Mouse (Mus musculus) liver, embryonic 14.5 days (tissue): Measurements from ENCODE around the gene Rnf135. TPM values are rescaled to one million over a fixed set of nuclear protein-coding genes. Genes with fewer than 3 reads are reported as not detected.

Experiments
- ATAC-seq: fragments of 200-750 bp; cut with Nextera tagmentation; 2 replicates; pipeline ENCODE4 v1.8.0; 2017; ENCODE audit warnings: moderate number of reproducible peaks, mild to moderate bottlenecking, moderate library complexity; ENCODE audit not compliant: insufficient read depth
- DNase-seq, 3 experiments: peaks; one replicate each; pipeline ENCODE4 v3.0.0-alpha.2; 2012 to 2013; ENCODE audit warnings: low read depth in 3 of 3, low spot score in 3 of 3
- H3K27ac ChIP-seq: fragments of 300-500 bp; sonication (generic); 2 replicates; pipeline ENCODE4 v1.5.1; 2014; ENCODE audit warnings: moderate library complexity, mild to moderate bottlenecking, control low read depth, inconsistent platforms
- H3K27me3 ChIP-seq: fragments of 300-500 bp; sonication (generic); 2 replicates; pipeline ENCODE4 v1.6.1; 2014; ENCODE audit warnings: mild to moderate bottlenecking, low read length, moderate library complexity; ENCODE audit not compliant: control insufficient read depth, insufficient read depth
- H3K36me3 ChIP-seq: fragments of 300-500 bp; sonication (generic); replicated peaks from 2 replicates; pipeline ENCODE4 v1.6.1; 2014; ENCODE audit warnings: low read depth; ENCODE audit not compliant: control insufficient read depth, insufficient read depth
- H3K4me1 ChIP-seq, 2 experiments: fragments of 200-500 bp in 1 of 2; fragments of 300-500 bp in 1 of 2; sonication (generic) in 1 of 2; replicated peaks; 2 replicates each; pipeline ENCODE4 v1.6.1; 2012 to 2014; ENCODE audit warnings: antibody characterized with exemption in 1 of 2, inconsistent platforms in 1 of 2, low read length in 1 of 2; ENCODE audit not compliant: control insufficient read depth in 2 of 2, insufficient read depth in 2 of 2
- H3K4me2 ChIP-seq: fragments of 300-500 bp; sonication (generic); 2 replicates; pipeline ENCODE4 v1.6.1; 2014; ENCODE audit warnings: low read depth, mild to moderate bottlenecking, control low read depth, moderate library complexity
- H3K4me3 ChIP-seq, 2 experiments: fragments of 200-500 bp in 1 of 2; fragments of 300-500 bp in 1 of 2; sonication (generic) in 1 of 2; 2 replicates each; pipeline ENCODE4 v1.5.1; 2012 to 2014; ENCODE audit warnings: low read depth in 2 of 2, low read length in 2 of 2, mild to moderate bottlenecking in 2 of 2, control low read depth in 1 of 2, inconsistent platforms in 1 of 2, moderate library complexity in 1 of 2; ENCODE audit not compliant: insufficient read depth in 1 of 2
- H3K9ac ChIP-seq: fragments of 300-500 bp; sonication (generic); replicated peaks from 2 replicates; pipeline ENCODE4 v1.6.1; 2014; ENCODE audit warnings: mild to moderate bottlenecking, control low read depth, moderate library complexity
- H3K9me3 ChIP-seq: fragments of 300-500 bp; sonication (generic); 2 replicates; pipeline ENCODE4 v1.6.1; 2016; ENCODE audit warnings: low read length, mixed read lengths; ENCODE audit not compliant: control insufficient read depth
- CTCF ChIP-seq: IDR thresholded peaks from 2 replicates; pipeline ENCODE4 v1.5.1; 2016; ENCODE audit warnings: antibody characterized with exemption, low read depth, control low read depth
- EP300 ChIP-seq: IDR thresholded peaks from 2 replicates; pipeline ENCODE4 v1.6.1; 2016; ENCODE audit warnings: antibody characterized with exemption, low read depth
- WGBS: fragments of 180-500 bp; shearing (Covaris S2); extraction: QIAGEN DNeasy Blood & Tissue Kit; methylation state at CpG from one replicate; pipeline ENCODE4 v1.1.7; 2014; ENCODE audit not compliant: insufficient replicate concordance; 5-methylcytosine and 5-hydroxymethylcytosine counted together
- polyA plus RNA-seq, 2 experiments: library from polyadenylated mRNA; depleted of rRNA in 1 of 2; stranded (reverse) in 1 of 2; unstranded in 1 of 2; fragments of >200 nt; fragmentation: Nextera tagmentation in 1 of 2; extraction: Ambion mirVana in 1 of 2; gene quantifications; 2 replicates each; pipeline versions ENCODE4 v1.2.1 to v1.2.3; 2012 to 2014

The Rnf135 gene
- polyA plus RNA-seq, 2 experiments: 2.2 to 2.5 TPM

- peaks cover 4 to 5% of the 10 kb centered on the region in 2 experiments; a peak in 1 of 4 replicates for H3K4me1 ChIP-seq
- peaks cover 12% of the 10 kb centered on the region for H3K27me3 ChIP-seq
- WGBS: 31% methylated on average over 25 of the region's 25 CpGs
- H3K4me3 ChIP-seq: peak overlapping the region; percentile 49 to 63
- H3K9ac ChIP-seq: peak overlapping the region; percentile 51
- no peaks in the 10 kb centered on the region for H3K36me3 ChIP-seq
- TF ChIP-seq CTCF (no peak), EP300 (no peak)
- peak overlapping the region; percentile 75 for H3K4me2 ChIP-seq
- no peak for ATAC-seq
- no peak overlapping the region for H3K27ac ChIP-seq
- DNase-seq: no peak
- no peaks in the 10 kb centered on the region for H3K9me3 ChIP-seq
Measured at GRCm38 (mm10) chr11:80154501-80154900, 29.1 kb upstream of the Rnf135 start.

- no peak for ATAC-seq
- H3K9me3 ChIP-seq: no peaks in the 10 kb centered on the region
- H3K4me3 ChIP-seq: no peak overlapping the region
- no peak overlapping the region for H3K4me2 ChIP-seq
- H3K27me3 ChIP-seq: peaks cover 12% of the 10 kb centered on the region
- no peak overlapping the region for H3K27ac ChIP-seq
- DNase-seq: no peak
- TF ChIP-seq CTCF: no peak
- no peak for TF ChIP-seq EP300
- no peak overlapping the region for H3K9ac ChIP-seq
- WGBS: 61% methylated on average over 8 of the region's 8 CpGs
- peaks cover 4 to 5% of the 10 kb centered on the region in 2 experiments; a peak in 1 of 4 replicates for H3K4me1 ChIP-seq
- no peaks in the 10 kb centered on the region for H3K36me3 ChIP-seq
Measured at GRCm38 (mm10) chr11:80155541-80155940, 28.1 kb upstream of the Rnf135 start.

- no peak overlapping the region for H3K4me3 ChIP-seq
- 69% methylated on average over 4 of the region's 4 CpGs for WGBS
- DNase-seq (no peak), ATAC-seq (no peak)
- H3K27me3 ChIP-seq: peaks cover 12% of the 10 kb centered on the region
- H3K4me1 ChIP-seq: peaks cover 4 to 5% of the 10 kb centered on the region in 2 experiments; a peak in 1 of 4 replicates
- H3K9me3 ChIP-seq: no peaks in the 10 kb centered on the region
- no peak overlapping the region for H3K27ac ChIP-seq
- no peak overlapping the region for H3K4me2 ChIP-seq
- no peak overlapping the region for H3K9ac ChIP-seq
- no peaks in the 10 kb centered on the region for H3K36me3 ChIP-seq
- TF ChIP-seq CTCF (no peak), EP300 (no peak)
Measured at GRCm38 (mm10) chr11:80155961-80156360, 27.7 kb upstream of the Rnf135 start.

DNA sequence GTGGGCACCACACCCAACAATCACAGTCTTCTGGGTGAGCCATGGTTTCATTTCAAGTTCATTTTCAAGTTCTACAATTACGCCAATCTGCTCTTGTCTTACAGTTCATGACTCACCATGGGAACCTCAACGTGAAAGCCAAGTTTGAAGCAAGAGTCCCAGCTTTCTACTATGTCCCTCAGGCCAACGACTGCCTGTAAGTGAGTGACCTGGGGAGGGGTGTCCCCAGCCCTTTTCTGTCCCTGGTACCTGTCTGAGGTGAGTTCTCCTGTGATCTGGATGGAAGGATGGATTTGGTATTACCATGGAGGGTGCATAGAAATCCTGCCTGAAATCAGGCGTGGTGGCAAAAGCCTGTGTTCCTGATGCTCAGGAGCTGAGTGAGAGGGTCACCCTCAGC lies 26.8 kb upstream of the Rnf135 start:
- H3K27me3 ChIP-seq: peaks cover 12% of the 10 kb centered on the region
- no peak for ATAC-seq
- H3K9me3 ChIP-seq: no peaks in the 10 kb centered on the region
- DNase-seq: no peak
- no peak overlapping the region for H3K4me3 ChIP-seq
- no peak for TF ChIP-seq CTCF
- no peak for TF ChIP-seq EP300
- no peaks in the 10 kb centered on the region for H3K36me3 ChIP-seq
- H3K9ac ChIP-seq: no peak overlapping the region
- H3K4me2 ChIP-seq: no peak overlapping the region
- H3K4me1 ChIP-seq: peaks cover 4 to 5% of the 10 kb centered on the region in 2 experiments; a peak in 1 of 4 replicates
- 62% methylated on average over 4 of the region's 4 CpGs for WGBS
- H3K27ac ChIP-seq: no peak overlapping the region

- Histone ChIP-seq H3K4me3 (no peak overlapping the region), H3K27ac (no peak overlapping the region)
- TF ChIP-seq EP300: no peak
- TF ChIP-seq CTCF: no peak
Measured at GRCm38 (mm10) chr11:80159018-80159417, 24.6 kb upstream of the Rnf135 start.

More at GRCm38 (mm10) chr11:80159018-80159417, 24.6 kb upstream of the Rnf135 start:
- Histone ChIP-seq H3K4me1 (no peaks in the 10 kb centered on the region; a peak in 1 of 4 replicates), H3K9ac (no peak overlapping the region), H3K27me3 (peaks cover 10% of the 10 kb centered on the region), H3K36me3 (no peaks in the 10 kb centered on the region), H3K4me2 (no peak overlapping the region), H3K9me3 (no peaks in the 10 kb centered on the region)
- DNase-seq: no peak
- 60% methylated on average over 7 of the region's 7 CpGs for WGBS
- peak; percentile 51 for ATAC-seq
